Mouse (Mus musculus) liver, embryonic 12.5 days (tissue): ENCODE measurements around the gene Pilrb2. TPM values are rescaled to one million over a fixed set of nuclear protein-coding genes. Genes with fewer than 3 reads are reported as not detected.
"Not testable (repeated sequence)": the region's sequence is repeated elsewhere in the genome, so short reads cannot be mapped to it uniquely, and the experiment has no call there.

ENCODE experiments used
- ATAC-seq: fragments of 200-750 bp; cut with Nextera tagmentation; 2 replicates; pipeline ENCODE4 v1.8.0; 2017; ENCODE audit warnings: moderate number of reproducible peaks, mild to moderate bottlenecking, moderate library complexity
- H3K27ac ChIP-seq: fragments of 300-500 bp; sonication (generic); 2 replicates; pipeline ENCODE4 v1.5.1; 2016; ENCODE audit warnings: mild to moderate bottlenecking
- H3K27me3 ChIP-seq: fragments of 300-500 bp; sonication (generic); replicated peaks from 2 replicates; pipeline ENCODE4 v1.6.1; 2016; ENCODE audit warnings: mild to moderate bottlenecking, moderate library complexity
- H3K36me3 ChIP-seq: fragments of 300-500 bp; sonication (generic); 2 replicates; pipeline ENCODE4 v1.6.1; 2016; ENCODE audit warnings: mild to moderate bottlenecking, moderate library complexity
- H3K4me1 ChIP-seq: fragments of 300-500 bp; sonication (generic); 2 replicates; pipeline ENCODE4 v1.6.1; 2016
- H3K4me2 ChIP-seq: fragments of 300-500 bp; sonication (generic); 2 replicates; pipeline ENCODE4 v1.6.1; 2016; ENCODE audit warnings: mild to moderate bottlenecking, moderate library complexity
- H3K4me3 ChIP-seq: fragments of 300-500 bp; sonication (generic); 2 replicates; pipeline ENCODE4 v1.5.1; 2016; ENCODE audit warnings: mild to moderate bottlenecking, moderate library complexity
- H3K9ac ChIP-seq: fragments of 300-500 bp; sonication (generic); 2 replicates; pipeline ENCODE4 v1.6.1; 2016; ENCODE audit warnings: mild to moderate bottlenecking, moderate library complexity
- H3K9me3 ChIP-seq: fragments of 300-500 bp; sonication (generic); replicated peaks from 2 replicates; pipeline ENCODE4 v1.6.1; 2016; ENCODE audit warnings: mild to moderate bottlenecking, moderate library complexity
- WGBS: fragments of 180-500 bp; shearing (Covaris S2); methylation state at CpG from one replicate; pipeline ENCODE4 v1.1.7; 2016; ENCODE audit not compliant: insufficient replicate concordance; 5-methylcytosine and 5-hydroxymethylcytosine counted together
- polyA plus RNA-seq: library from polyadenylated mRNA; unstranded; fragments of >200 nt; fragmentation: Nextera tagmentation; extraction: Ambion mirVana; gene quantifications from 2 replicates; pipeline ENCODE4 v1.2.1, GENCODE M21; 2016

The Pilrb2 gene
- 0.69 and 0.92 TPM in 2 replicates for polyA plus RNA-seq

DNA sequence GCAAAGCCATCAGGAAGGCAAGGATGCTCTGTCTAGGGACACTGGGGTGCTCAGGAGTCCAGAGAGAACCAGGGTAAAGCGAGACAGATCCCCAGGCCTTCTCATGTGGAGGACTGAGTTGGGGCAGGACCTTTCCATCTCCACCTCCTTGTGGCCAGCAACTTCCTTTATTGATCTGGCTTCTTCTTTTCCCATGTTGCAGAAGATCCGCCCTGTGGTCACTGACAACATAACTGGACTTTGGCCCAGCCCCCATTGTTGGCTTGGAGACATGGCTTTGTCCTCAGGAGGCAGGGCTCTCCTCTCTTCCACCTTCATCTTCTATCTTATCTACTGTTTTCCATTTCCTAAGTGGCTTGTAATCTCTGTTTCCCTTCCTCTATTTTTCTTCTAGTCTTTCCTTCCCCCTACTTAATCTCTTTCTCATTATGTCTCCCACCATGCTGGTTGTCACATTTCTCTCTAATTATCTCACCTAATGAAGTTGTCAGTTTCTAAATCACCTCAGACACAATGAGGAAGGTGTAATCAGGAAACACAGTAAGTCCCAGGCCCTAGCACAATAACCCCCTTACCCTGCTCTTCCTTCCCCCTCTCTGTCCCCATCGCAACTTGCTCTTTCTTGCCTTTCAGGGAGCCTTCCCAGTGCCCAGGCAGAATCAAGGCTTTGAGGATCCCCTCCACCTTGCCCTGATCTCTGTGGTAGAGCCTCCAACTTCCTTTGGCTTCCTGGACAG is at the start of gene Pilrb2:
Gene Pilrb2 (minus strand): TSS at position 172 of the 737 bp plus-strand sequence.
- ATAC-seq: not testable (repeated sequence)

DNA sequence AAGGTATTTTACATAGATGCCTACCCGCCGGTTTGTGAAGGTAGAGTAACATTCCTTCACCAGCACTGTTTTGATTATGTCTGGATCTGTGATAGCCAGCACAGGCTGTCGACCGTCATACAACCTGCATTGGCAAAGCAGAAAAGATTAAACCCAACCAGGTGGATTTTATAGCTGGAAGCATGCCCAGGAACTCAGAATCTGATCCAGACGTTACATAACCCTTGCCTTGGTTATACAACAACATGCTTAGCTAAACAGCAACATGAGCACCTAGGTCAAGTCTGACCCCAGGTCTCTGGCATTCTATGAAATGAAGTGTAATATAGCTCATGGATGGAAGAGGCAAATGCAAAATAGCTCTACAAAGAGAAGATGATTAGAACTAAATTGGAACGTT is 43.9 kb upstream of the Pilrb2 start:
- Histone ChIP-seq H3K9me3 (no peaks in the 10 kb centered on the region), H3K27ac (no peak overlapping the region), H3K9ac (no peak overlapping the region), H3K4me3 (no peak overlapping the region), H3K4me1 (0 out of 2 replicates have a peak, but pooled peaks cover 2% of the 10 kb centered on the region), H3K36me3 (no peaks in the 10 kb centered on the region), H3K4me2 (no peak overlapping the region), H3K27me3 (no peaks in the 10 kb centered on the region)
- WGBS: 60% methylated on average over 6 of the region's 6 CpGs
- no peak for ATAC-seq

More for the DNA sequence above, at the start of gene Pilrb2:
- H3K36me3 ChIP-seq, H3K27ac ChIP-seq, H3K4me1 ChIP-seq, H3K4me3 ChIP-seq, H3K4me2 ChIP-seq, H3K27me3 ChIP-seq, H3K9me3 ChIP-seq, H3K9ac ChIP-seq: not testable (repeated sequence)
- WGBS: 30% methylated on average over 3 of the region's 3 CpGs

DNA sequence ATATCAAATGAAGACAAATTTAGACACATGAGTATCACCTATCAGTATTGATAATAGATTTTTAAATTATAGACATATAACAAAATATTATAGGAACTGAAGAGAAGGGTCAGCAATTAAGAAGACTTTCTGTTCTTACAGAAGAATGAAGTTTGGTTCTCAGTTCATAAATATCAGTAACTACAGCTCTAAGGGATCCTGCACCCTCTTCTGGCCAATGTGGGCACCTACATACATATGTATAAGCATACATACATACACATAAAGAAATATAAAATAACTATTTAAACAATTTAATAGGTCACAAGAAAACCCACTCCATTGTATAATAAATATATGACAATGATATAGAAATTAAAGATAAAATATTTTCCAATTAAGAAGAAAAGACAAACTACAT is 42.9 kb upstream of the Pilrb2 start:
- Histone ChIP-seq H3K4me1 (no peaks in the 10 kb centered on the region), H3K27ac (no peak overlapping the region), H3K9ac (no peak overlapping the region), H3K4me3 (no peak overlapping the region), H3K27me3 (no peaks in the 10 kb centered on the region), H3K36me3 (no peaks in the 10 kb centered on the region), H3K4me2 (no peak overlapping the region), H3K9me3 (no peaks in the 10 kb centered on the region)
- ATAC-seq: no peak

DNA sequence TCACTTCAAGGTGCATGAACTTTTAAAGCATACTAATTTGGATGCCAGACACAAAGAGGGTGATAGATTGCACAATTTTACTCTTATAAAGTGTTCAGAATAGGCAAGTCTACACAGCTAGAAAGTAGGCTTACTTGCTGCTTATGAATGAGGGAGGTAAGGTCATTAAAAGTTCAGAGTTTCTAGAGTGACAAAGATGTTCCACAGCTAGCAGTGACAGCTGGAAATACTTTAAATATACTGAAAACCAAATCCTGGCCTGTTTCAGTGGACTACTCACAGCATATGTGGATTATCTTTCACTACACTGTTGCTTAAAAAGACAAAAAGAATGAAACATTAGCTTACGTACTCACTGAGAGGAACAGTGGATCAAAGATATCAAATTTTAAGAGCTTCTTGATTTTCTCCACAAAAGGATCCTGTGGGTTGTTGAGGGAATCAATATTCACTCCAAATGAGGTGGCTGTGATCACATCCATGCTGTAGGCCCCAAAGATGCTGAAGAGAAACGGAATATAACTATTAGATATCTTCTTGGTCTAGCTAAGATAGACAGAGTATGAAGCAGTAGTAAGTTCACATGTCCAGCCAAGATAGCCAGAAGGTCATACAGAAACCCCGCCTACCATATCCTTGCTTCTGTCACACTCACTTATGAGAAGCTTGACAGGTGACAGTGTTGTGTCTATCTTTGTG is 38.1 kb upstream of the Pilrb2 start:
- Histone ChIP-seq H3K4me1 (no peaks in the 10 kb centered on the region), H3K9ac (no peak overlapping the region), H3K4me2 (no peak overlapping the region), H3K4me3 (no peak overlapping the region), H3K27ac (no peak overlapping the region), H3K27me3 (no peaks in the 10 kb centered on the region), H3K9me3 (no peaks in the 10 kb centered on the region), H3K36me3 (no peaks in the 10 kb centered on the region)
- WGBS: 68% methylated on average over 3 of the region's 3 CpGs
- no peak for ATAC-seq

DNA sequence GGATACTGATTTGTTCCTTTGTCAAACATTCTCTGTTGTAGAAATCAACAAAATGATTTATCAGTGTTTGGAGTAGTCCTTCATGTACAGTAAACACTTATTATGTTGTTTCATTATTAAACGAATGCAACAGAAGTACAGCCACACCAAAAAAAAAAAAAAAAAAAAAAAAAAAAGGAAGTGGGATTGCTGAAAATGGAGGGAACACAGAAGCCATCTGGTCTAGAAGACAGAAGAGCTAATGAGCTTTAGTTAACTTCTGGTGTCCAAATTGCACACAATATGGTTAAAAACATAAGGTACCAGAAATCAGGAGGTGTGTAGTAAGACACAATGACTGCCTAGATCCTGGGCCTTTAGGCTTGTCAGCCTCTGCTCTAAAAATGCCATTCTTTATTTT is 26.2 kb upstream of the Pilrb2 start:
- H3K27me3 ChIP-seq: no peaks in the 10 kb centered on the region
- no peak overlapping the region for H3K4me3 ChIP-seq
- H3K9me3 ChIP-seq: no peaks in the 10 kb centered on the region
- 30% methylated on average over 1 of the region's 1 CpGs for WGBS
- H3K4me2 ChIP-seq: no peak overlapping the region
- H3K27ac ChIP-seq: no peak overlapping the region
- no peak for ATAC-seq
- H3K36me3 ChIP-seq: no peaks in the 10 kb centered on the region
- no peaks in the 10 kb centered on the region for H3K4me1 ChIP-seq
- no peak overlapping the region for H3K9ac ChIP-seq

DNA sequence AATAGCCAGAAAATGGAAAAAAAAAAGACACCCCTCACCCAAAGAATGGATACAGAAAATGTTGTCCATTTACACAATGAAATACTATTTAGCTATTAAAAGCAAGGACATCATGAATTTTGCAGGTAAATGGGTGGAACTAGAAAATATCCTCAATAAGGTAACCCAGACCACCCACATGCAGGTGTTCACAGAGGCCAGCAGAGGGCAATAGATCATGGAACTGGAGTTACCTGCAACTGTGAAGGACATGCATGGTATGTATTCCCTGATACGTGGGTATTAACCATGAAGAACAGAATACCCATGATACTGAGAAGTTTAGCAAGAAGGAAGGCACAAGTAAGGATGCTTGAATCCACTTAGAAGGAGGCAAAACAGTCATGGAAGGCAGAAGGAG is 21.3 kb upstream of the Pilrb2 start:
- no peaks in the 10 kb centered on the region for H3K36me3 ChIP-seq
- ATAC-seq: no peak
- WGBS: 47% methylated on average over 1 of the region's 1 CpGs
- H3K4me2 ChIP-seq: no peak overlapping the region
- H3K4me3 ChIP-seq: no peak overlapping the region
- no peaks in the 10 kb centered on the region for H3K4me1 ChIP-seq
- H3K27me3 ChIP-seq: no peaks in the 10 kb centered on the region
- no peak overlapping the region for H3K9ac ChIP-seq
- no peaks in the 10 kb centered on the region for H3K9me3 ChIP-seq
- H3K27ac ChIP-seq: no peak overlapping the region

DNA sequence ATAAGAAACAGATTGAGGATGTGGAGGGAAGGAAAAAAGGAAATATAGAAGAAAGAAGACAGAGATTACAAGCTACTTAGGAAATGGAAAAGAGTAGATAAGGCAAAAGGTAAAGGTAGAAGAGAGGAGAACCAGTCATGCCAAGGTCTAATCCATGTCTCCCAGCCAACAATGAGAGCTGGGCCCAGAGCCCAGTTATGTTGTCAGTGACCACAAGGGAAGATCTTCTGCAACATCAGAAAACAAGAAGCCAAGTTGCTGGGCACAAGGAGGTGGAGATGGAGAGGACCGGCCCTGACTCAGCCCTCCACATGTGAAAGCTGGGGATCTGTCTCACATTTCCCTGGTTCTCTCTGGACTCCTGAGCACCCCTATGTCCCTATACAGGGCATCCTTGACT is 16.1 kb upstream of the Pilrb2 start:
- H3K9ac ChIP-seq: no peak overlapping the region
- H3K4me2 ChIP-seq: no peak overlapping the region
- no peak for ATAC-seq
- H3K9me3 ChIP-seq: no peaks in the 10 kb centered on the region
- no peak overlapping the region for H3K27ac ChIP-seq
- H3K36me3 ChIP-seq: no peaks in the 10 kb centered on the region
- H3K4me3 ChIP-seq: no peak overlapping the region
- no peaks in the 10 kb centered on the region for H3K4me1 ChIP-seq
- H3K27me3 ChIP-seq: no peaks in the 10 kb centered on the region; the same call in 1 of the 2 replicates
- WGBS: 63% methylated on average over 1 of the region's 1 CpGs

DNA sequence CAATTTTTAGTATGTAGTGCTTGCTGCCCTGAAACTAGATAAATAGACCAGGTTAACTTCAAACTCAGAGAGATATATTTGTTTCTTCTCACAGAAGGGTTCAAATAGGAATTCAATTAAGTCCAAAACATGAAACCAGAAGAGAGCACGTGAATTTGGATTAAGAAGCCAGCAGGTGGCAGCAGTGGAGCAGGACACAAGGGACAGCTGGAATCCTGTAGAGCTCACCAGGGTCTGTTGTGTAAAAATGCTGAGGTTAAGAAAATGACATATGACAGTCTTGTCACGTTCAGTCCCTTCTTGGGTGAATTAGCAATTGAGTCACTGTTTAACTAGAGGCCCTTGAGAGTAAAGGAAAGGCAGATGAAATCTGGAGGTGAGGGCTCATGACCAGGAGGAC is 14.3 kb upstream of the Pilrb2 start:
- Histone ChIP-seq H3K9ac (no peak overlapping the region), H3K27ac (no peak overlapping the region), H3K9me3 (no peaks in the 10 kb centered on the region), H3K4me2 (no peak overlapping the region), H3K4me3 (no peak overlapping the region), H3K27me3 (no peaks in the 10 kb centered on the region; the same call in 1 of the 2 replicates), H3K36me3 (no peaks in the 10 kb centered on the region), H3K4me1 (no peaks in the 10 kb centered on the region)
- 0% methylated on average over 2 of the region's 2 CpGs for WGBS
- ATAC-seq: no peak

DNA sequence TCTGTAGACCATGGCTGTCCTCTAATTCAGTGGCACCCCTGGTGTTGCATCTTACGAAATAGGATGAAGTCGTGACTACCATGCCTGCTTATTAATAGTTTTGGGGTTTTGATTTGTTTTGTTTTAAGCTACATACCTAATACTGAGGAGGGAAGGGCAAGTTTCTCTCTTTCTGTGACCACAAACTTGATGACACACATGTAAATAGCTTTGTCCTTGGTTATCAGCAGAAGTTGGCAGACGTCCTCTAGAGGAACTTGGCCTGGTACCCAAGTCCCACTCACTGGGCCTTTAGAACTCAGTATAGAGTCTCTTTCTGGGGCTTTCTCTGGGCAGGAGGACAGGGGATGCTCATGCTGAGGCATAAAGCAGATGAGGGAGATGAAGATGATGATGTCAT is 11.7 kb upstream of the Pilrb2 start:
- Histone ChIP-seq H3K27me3 (no peaks in the 10 kb centered on the region; the same call in 1 of the 2 replicates), H3K36me3 (no peaks in the 10 kb centered on the region), H3K27ac (no peak overlapping the region), H3K9ac (no peak overlapping the region), H3K9me3 (no peaks in the 10 kb centered on the region), H3K4me1 (no peaks in the 10 kb centered on the region), H3K4me3 (no peak overlapping the region), H3K4me2 (no peak overlapping the region)
- ATAC-seq: no peak
- WGBS: 50% methylated on average over 3 of the region's 3 CpGs

DNA sequence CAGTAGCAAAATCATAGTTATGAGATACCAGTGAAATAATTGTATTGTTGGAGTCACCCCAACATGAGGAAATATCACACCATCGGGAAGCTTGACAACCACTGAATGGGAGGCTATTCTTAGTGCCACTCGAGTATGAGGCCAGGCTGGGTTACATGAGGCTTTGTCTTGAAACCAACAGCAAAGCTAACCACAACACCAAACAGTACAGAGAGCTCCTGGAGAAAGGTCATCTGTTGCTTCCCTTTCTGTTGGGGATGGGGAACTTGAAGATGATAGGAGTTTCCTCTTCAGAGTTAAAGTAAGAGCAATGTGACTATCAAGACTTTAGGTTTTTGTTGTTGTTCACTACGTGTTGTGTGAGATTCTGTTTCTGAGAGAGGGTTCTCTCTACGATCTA is 11.3 kb upstream of the Pilrb2 start:
- Histone ChIP-seq H3K36me3 (no peaks in the 10 kb centered on the region), H3K27me3 (no peaks in the 10 kb centered on the region; the same call in 1 of the 2 replicates), H3K9ac (no peak overlapping the region), H3K4me2 (no peak overlapping the region), H3K27ac (no peak overlapping the region), H3K4me3 (no peak overlapping the region), H3K9me3 (no peaks in the 10 kb centered on the region), H3K4me1 (no peaks in the 10 kb centered on the region)
- WGBS: 28% methylated on average over 4 of the region's 4 CpGs
- ATAC-seq: no peak

DNA sequence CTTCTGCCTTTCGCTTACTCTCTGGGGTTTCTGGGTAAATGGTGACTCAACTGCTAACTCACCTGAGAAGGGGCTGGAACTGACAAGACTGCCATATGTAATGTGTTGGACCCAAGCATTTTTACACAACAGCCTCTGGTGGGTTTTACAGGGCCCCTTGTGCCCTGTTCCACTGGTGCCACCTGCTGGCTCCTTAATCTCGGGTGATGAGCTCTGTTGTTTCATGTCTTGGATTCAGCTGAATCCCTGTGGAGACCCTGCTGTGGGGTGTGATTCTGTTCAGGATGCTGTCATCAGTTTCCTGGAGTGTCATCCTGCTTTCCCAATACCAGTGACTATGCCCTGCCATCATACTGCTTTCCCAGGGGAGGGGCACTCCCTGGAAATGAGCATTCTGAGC is 6.2 kb upstream of the Pilrb2 start:
- no peaks in the 10 kb centered on the region for H3K36me3 ChIP-seq
- WGBS: 34% methylated on average over 2 of the region's 2 CpGs
- no peaks in the 10 kb centered on the region for H3K9me3 ChIP-seq
- H3K27ac ChIP-seq: no peak overlapping the region
- no peaks in the 10 kb centered on the region for H3K4me1 ChIP-seq
- no peak for ATAC-seq
- H3K27me3 ChIP-seq: no peaks in the 10 kb centered on the region
- no peak overlapping the region for H3K9ac ChIP-seq
- no peak overlapping the region for H3K4me2 ChIP-seq
- no peak overlapping the region for H3K4me3 ChIP-seq

DNA sequence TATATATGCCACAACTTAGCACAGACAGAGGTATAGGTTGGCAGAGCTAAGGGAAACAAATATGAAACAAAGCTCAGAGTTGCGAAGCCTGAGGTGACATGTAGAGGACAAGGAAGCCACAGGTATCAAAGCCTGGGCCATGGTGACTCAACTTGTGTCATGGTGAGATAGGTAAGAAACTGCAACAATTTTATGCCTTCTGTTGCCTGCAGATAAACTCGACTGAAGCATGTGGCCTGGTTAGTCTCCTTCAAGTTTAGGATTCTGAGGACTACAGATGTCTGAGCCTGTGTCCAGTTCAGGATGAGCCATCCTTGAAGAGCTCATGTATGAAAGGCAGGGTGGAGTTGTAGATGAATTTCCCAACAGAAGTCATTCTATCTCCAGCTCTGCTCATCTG is 3.4 kb upstream of the Pilrb2 start:
- Histone ChIP-seq H3K4me2 (no peak overlapping the region), H3K4me1 (0 out of 2 replicates have a peak, but pooled peaks cover 3% of the 10 kb centered on the region), H3K4me3 (no peak overlapping the region), H3K27ac (no peak overlapping the region), H3K9me3 (no peaks in the 10 kb centered on the region), H3K36me3 (no peaks in the 10 kb centered on the region), H3K9ac (no peak overlapping the region), H3K27me3 (no peaks in the 10 kb centered on the region)
- 37% methylated on average over 2 of the region's 2 CpGs for WGBS
- ATAC-seq: no peak
